Mouse (Mus musculus) embryonic stem cell, embryonic (primary cell): ENCODE data around the gene Krtap2-4.
"Not testable (repeated sequence)": the region's sequence is repeated elsewhere in the genome, so short reads cannot be mapped to it uniquely, and the experiment has no call there.

Experiments
- CTCF ChIA-PET, 4 experiments: fragments of 300-600 bp in 2 of 4; fragments of 350-600 bp in 2 of 4; sonication (Branson Sonifier 250); formaldehyde crosslinking; loops; one replicate each; lab custom pipeline; 2022; ENCODE audit warnings: inconsistent platforms in 2 of 4; lab: Charles Lee
- POLR2A ChIA-PET, 4 experiments: fragments of 300-600 bp in 2 of 4; fragments of 350-600 bp in 2 of 4; sonication (Branson Sonifier 250); formaldehyde crosslinking; loops; one replicate each; lab custom pipeline; 2022; ENCODE audit warnings: antibody characterized with exemption in 4 of 4, inconsistent platforms in 1 of 4; lab: Charles Lee

The Krtap2-4 gene

DNA sequence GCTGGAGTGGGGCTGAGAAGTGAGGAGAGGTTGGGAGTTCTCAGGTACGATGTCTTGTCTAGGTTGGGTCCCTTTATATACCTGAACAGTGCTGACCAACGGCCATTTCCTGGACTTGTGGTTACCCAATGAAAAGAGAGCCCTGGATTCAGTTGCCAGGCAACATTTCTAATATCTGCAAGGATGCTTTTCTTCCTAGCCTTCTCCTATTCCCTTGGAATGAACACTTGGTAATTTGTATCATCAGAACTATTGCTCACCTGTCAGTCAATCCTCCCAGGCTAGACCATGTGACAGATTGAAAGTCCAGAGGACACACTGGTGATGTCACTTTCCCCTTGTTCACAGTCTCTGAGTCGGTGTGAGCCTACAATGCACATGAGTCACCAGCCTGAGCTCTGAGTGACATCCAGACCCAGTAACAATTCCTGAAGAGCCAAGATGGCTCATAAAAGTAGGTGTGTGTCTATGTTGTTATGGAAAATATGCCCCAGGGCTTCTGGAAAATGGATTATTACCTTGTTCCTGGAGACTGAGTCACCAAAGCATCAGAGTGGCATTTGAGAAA, at the start of gene Krtap2-4:
Krtap2-4 (minus strand) TSS at position 51 of the 568 bp plus-strand sequence.
- ChIA-PET CTCF (no interaction called here), POLR2A (no interaction called here)

DNA sequence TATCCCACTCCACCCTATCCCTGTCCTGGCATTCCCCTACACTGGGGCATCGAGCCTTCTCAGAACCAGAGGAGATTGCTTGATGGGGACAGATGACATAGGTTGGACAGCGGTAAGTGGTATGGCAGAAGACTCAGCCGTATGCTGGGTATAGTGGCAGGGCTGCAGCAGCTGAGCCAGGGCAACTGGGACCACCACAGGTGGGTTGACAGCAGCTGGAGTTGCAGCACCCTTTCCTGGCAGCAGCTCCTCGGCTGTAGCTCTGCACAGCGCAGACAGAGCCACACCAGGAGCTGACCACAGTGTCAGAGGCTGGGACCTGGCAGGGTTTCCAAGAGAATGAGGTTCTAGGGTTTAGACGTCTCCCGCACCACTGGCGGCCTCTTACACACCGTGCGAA, 48.2 kb upstream of the Krtap2-4 start:
- ChIA-PET CTCF (no interaction called here), POLR2A (no interaction called here)

DNA sequence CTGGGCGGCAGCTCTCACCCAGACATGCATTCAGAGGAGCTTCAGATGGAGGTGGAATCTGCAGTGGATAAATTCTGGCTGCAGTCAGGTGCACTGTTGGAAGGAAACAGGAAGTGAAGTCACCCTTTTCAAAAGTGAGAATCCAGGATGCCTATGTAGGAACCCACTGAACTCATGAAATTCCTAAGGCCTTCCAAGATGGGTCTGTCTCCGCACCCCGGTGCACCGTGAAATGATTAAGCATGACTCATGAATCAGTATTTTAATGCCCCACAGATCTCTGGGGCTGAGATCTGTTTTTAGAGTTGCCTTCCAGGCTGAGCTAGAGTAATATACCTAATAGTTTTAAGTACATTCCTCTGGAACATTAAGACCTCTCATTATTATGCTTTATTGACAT, 44.6 kb upstream of the Krtap2-4 start:
- CTCF ChIA-PET: interaction anchor here in 1 of 4 experiments (1.2 kb wide), 1 partner anchor 623 kb away, joined by 3 read pairs; no protein-coding TSS in a partner anchor
- POLR2A ChIA-PET: interaction anchor here in 1 of 4 experiments (0.5 kb wide), 1 partner anchor 352 kb away, joined by 3 read pairs; no protein-coding TSS in a partner anchor

DNA sequence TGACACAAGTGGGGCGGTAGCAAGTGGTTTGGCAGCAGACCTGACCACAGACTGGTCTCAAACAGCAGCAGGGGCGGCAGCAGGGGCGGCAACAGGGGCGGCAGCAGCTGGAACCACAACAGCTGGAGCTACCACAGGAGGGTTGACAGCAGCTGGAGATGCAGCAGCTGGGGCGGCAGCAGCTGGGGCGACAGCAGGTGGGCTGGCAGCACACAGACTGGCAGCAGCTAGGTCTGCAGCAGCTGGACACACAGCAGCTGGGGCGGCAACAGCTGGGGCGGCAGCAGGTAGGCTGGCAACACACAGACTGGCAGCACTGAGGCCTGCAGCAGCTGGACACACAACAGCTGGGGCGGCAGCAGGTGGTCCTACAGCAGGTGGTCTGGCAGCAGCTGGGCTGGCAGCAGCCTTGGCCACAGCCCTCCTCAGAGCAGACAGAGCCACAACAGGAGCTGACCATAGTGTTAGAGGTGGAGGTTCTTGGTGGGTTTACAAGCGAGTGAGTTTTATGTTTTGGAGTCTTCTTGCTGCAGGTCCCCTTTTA, 43.9 kb upstream of the Krtap2-4 start, which contains the start of gene Gm11563:
Gm11563 (minus strand) TSS at position 494 of the 544 bp plus-strand sequence.
- POLR2A ChIA-PET: interaction anchor here in 1 of 4 experiments (0.5 kb wide), 1 partner anchor 351 kb away, joined by 3 read pairs; no protein-coding TSS in a partner anchor
- CTCF ChIA-PET: interaction anchor here in 1 of 4 experiments (1.2 kb wide), 1 partner anchor 623 kb away, joined by 3 read pairs; no protein-coding TSS in a partner anchor

DNA sequence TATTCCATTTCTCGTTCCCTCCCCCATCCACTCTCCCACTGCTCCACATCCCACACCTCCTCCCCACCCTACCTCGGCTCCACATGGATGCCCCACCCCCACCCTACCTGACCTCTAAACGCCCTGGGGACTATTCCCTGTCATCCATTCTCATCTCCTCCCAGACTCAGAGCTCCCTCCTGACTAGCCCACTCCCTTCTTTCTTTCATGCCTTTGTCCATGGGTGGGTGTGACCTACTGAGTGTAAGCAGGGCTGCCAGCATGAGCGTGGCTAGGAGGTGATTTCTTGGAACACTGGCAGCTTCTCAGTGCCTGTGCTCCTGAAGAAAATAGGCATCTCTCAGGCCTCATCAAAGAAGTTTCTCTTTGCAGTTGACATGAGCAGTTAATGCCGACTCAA, 42.4 kb upstream of the Krtap2-4 start:
- ChIA-PET CTCF (interaction anchor here in 3 of 4 experiments (0.6 to 1.0 kb wide), 3 partner anchors 83 to 624 kb away, joined by 3 read pairs; no protein-coding TSS in a partner anchor), POLR2A (interaction anchor here in 1 of 4 experiments (0.6 kb wide), 1 partner anchor 719 kb away, joined by 3 read pairs; no protein-coding TSS in a partner anchor)

DNA sequence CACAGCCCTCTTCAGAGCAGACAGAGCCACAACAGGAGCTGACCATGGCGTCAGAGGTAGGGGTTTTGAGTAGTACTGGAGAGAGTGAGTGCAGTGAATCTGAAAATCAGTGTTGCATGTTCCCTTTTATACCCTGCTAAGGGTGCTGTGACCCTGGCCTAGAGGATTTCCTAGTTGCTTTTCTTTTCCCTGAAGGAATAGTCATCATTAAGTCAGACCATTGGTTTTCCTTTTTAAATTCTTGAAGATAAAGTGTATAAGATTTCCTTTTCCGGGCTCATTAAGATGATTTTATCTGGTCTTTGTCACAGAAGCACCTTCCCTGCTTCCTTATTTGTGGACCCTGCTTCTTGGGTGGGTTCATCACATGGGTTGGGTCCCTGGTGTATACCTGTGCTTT, 35.5 kb upstream of the Krtap2-4 start, which contains the start of gene Gm11555:
Gm11555 (minus strand) TSS at position 101 of the 400 bp plus-strand sequence.
- ChIA-PET CTCF (interaction anchor here in 1 of 4 experiments (0.5 kb wide), 1 partner anchor 9 kb away, joined by 3 read pairs; no protein-coding TSS in a partner anchor), POLR2A (no interaction called here)

DNA sequence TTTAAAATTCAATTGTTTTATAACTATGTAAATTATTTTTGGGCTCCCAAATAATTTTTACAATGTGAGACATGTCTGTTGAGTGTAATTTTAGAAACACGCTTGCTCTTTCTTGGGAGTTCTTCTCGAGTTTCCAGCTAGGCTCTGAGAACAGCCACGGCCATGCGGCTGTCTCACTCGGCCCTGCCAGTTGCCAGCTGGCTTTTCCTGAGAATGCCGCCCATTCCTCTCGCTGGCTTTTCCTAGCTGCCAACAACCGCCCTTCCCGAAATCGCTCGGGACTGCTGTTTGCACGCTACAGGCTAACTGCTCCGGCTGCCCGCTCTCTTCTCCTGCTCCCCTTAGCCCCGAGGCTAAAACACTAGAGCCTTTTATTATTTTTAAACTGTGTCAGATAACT, 31.8 kb upstream of the Krtap2-4 start:
- CTCF ChIA-PET: interaction anchor here in 1 of 4 experiments (0.7 kb wide), 1 partner anchor 336 kb away, joined by 3 read pairs; no protein-coding TSS in a partner anchor
- POLR2A ChIA-PET: no interaction called here

DNA sequence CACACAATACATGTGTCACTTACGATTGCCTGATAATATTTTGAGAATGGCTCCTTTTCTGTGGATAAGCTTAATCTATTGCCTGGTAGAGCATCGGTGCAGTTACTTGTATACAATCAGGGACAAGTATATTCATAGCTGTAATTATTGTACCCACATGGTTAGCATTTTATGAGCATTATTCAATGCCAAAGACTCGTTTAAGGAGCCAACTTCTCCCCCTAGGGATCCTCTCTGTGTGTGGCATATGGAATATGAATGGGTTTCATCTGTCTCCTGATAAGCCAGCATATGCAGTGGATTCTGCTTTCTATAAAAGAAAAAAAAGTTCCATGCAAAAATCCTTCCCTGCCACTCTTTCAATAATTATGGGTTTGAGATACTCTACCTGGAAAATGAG, 29.7 kb upstream of the Krtap2-4 start:
- ChIA-PET CTCF (no interaction called here), POLR2A (no interaction called here)

DNA sequence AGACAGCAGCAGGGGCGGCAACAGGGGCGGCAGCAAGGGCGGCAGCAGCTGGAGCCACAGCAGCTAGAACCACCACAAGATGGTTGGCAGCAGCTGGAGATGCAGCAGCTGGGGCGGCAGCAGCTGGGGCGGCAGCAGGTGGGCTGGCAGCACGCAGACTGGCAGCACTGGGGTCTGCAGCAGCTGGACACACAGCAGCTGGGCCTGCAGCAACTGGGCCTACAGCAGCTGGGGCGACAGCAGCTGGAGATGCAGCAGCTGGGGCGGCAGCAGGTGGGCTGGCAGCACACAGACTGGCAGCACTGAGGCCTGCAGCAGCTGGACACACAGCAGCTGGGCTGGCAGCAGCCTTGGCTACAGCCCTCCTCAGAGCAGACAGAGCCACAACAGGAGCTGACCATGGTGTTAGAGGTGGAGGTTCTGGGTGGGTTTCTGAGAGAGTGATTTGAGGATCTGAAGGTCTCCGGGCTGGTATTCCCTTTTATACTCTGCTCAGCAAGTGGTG, 29.0 kb upstream of the Krtap2-4 start, which contains the start of gene Krtap4-7:
Krtap4-7 (minus strand) TSS at position 455 of the 505 bp plus-strand sequence.
- CTCF ChIA-PET: not testable (repeated sequence)
- POLR2A ChIA-PET: interaction anchor here in 1 of 4 experiments (0.6 kb wide), 1 partner anchor 14 kb away, joined by 3 read pairs; no protein-coding TSS in a partner anchor

DNA sequence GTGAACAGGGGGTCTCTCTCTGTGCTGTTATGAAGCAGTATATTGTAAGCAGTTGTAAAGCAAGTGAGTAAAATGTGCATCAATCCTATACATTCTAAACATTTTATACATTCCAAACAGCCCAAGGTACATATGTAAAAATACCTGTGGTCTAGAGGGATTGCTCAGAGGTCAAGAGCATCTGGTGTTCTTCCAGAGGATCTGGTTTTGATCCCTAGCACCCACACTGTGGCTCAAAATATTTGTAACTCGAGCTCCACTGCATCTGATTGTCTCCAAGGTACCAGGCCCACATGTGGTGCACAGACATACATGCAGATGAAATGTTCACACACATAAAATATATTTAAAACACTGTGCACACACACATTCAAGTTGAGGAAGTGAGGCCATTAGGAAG, 26.3 kb upstream of the Krtap2-4 start:
- ChIA-PET POLR2A (no interaction called here), CTCF (no interaction called here)

DNA sequence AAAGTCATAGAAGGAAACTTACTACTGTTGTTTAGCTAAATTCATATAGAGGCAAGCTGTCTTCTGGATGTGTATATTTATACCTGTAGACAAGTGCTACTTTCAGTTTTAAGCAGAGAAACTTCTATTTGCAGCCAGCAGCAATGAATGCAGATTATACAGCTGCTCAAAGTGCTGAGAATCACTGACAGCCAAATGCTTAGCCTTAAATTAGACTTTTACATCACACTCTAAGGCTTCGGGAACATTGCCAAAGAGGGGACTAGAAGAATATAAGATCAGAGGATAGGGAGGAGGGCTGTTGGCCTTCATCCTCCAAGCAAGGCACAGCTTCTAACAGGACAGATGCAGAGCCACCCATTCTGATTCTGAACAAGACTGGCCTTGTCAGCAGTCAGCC, 22.4 kb upstream of the Krtap2-4 start:
- CTCF ChIA-PET: no interaction called here
- POLR2A ChIA-PET: no interaction called here

DNA sequence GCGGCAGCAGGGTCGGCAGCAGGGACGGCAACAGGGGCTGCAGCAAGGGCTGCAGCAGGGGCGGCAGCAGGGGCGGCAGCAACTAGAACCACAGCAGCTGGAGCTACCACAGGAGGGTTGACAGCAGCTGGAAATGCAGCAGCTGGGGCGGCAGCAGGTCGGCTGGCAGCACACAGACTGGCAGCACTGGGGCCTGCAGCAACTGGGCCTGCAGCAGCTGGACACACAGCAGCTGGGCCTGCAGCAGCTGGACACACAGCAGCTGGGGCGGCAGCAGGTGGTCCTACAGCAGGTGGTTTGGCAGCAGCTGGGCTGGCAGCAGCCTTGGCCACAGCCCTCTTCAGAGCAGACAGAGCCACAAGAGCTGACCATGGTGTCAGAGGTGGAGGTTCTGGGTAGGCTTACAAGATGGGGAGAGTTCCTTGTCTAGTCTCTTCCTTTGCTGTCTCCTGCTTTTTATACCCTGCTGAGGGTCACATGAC, 20.0 kb upstream of the Krtap2-4 start, which contains the start of gene Krtap4-2:
Krtap4-2 (minus strand) TSS at position 432 of the 482 bp plus-strand sequence.
- ChIA-PET CTCF (no interaction called here), POLR2A (no interaction called here)

DNA sequence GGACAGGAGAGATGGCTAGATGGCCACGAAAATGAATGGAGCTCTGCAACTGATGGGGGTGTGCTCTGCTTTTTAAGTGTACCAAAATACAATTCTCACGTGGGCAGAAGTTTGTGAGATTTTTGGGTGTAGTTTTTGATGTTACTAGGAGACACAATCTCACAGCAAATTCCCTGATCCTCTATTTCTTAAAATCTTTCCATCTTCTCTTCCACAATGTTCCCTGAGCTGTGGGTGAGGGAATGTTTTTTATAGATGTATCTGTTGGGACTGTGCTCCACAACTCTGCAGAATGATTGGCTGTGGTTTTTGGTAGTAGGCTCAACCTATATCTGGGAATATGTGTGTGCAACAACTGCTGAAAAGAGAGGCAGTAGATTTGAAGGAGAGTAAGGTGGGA, 18.6 kb upstream of the Krtap2-4 start:
- ChIA-PET CTCF (no interaction called here), POLR2A (interaction anchor here in 1 of 4 experiments (0.6 kb wide), 1 partner anchor 40 kb away, joined by 14 read pairs; no protein-coding TSS in a partner anchor)

DNA sequence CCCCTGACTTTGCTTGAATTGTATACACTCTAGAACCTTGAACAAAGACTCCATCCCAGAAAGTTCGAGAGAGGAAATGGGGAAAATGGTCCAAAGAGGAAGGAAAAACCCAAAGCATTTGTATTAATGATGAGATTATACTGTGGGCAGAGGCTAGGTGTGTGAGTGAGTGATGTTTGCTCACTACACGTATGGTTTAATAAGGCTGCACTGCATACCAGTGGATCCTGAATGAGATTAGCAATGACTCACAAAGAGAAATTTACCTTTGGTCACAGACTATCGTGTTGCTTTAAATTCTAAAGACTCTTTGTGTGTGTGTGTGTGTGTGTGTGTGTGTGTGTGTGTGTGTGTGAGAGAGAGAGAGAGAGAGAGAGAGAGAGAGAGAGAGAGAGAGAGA, 16.2 kb upstream of the Krtap2-4 start:
- CTCF ChIA-PET: no interaction called here

DNA sequence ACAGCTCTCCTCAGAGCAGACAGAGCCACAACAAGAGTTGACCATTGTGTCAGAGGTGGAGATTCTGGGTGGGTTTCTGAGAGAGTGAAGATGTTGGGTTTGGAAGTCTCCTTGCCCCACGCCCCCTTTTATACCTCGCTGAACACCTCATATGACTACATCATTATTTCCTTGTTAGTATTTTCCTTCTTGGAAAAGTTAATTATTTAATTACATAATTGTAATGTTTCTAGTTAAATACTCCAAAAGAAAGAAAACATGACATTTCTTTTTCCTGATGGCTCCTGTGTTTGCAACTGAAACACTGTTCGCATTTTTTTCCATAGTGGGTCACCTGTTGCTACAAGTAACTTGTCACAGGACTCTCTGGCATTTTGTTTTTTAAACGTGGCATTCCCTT, 13.5 kb upstream of the Krtap2-4 start, which contains the start of gene Krtap4-1:
Krtap4-1 (minus strand) TSS at position 101 of the 400 bp plus-strand sequence.
- ChIA-PET POLR2A (no interaction called here), CTCF (no interaction called here)

More for the DNA sequence above, 16.2 kb upstream of the Krtap2-4 start:
- POLR2A ChIA-PET: no interaction called here

DNA sequence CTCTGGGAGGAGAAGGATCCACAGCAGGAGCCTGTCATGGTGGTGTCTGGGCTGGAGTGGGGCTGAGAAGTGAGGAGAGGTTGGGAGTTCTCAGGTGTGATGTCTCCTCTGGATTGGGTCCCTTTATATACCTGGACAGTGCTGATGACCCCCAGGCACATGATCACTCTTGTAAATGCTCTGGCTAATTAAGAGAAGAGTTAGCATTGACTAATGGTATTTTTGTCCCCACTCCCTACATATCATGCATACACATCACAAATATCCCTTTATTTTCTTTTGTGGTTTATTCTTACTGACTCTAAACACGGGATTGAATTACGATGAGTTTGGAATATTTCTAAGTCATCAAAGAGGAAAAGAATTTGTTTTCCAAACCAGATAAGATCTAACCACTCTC, 5.7 kb upstream of the Krtap2-4 start, which contains the start of gene Gm11562:
Gm11562 (minus strand) TSS at position 101 of the 400 bp plus-strand sequence.
- ChIA-PET CTCF (no interaction called here), POLR2A (no interaction called here)

DNA sequence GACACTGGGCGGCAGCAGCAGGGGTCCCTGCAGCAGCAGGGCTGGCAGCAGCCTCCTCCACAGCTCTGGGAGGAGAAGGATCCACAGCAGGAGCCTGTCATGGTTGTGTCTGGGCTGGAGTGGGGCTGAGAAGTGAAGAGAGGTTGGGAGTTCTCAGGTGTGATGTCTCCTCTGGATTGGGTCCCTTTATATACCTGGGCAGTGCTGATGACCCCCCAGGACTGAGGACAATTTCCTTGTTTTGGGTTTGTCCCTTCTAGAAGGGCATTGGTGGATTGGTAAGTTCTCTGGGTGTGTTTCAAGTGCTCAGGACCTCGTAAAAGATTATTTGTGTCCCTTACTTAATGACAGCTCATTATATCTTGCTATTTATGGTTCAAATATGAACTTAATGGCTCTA, 4.6 kb downstream of the Krtap2-4 start, which contains the start of gene Gm11937:
Gm11937 (minus strand) TSS at position 101 of the 400 bp plus-strand sequence.
- POLR2A ChIA-PET, CTCF ChIA-PET: not testable (repeated sequence)

DNA sequence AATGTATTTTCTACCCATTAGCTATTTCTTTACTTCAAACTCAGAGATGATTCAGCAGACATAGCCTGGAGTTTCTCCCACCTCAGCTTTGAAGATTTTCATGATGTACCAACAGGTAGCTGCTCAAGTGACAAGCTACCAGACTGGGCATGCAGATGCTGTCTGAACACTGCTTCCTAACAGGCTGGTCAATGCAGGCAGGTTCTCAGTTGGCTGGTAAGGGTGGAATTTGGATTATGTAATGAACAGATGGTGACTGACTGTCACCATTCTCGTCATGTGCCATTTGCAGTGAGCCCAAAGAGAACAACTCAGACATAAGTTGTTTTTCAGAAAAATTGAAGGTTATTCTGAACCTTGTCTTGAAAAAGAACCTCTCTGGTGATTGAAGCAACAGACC, 5.5 kb downstream of the Krtap2-4 start:
- POLR2A ChIA-PET: no interaction called here
- CTCF ChIA-PET: no interaction called here

DNA sequence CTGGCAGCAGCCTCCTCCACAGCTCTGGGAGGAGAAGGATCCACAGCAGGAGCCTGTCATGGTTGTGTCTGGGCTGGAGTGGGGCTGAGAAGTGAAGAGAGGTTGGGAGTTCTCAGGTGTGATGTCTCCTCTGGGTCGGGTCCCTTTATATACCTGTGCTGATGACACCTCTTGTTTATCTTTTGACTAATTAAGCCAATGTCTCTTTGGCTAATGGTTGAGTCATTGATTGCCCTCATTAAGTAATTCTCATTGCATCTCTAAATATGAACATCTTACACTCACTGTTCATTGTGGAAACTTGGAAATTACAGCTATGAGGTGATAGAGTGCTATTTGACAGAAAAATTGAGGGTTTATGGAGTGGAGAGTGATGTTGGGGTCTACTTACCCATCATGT, 11.4 kb downstream of the Krtap2-4 start, which contains the start of gene Gm11938:
Gm11938 (minus strand) TSS at position 101 of the 400 bp plus-strand sequence.
- CTCF ChIA-PET: interaction anchor here in 1 of 4 experiments (1.1 kb wide), 1 partner anchor 29 kb away, joined by 3 read pairs; no protein-coding TSS in a partner anchor
- POLR2A ChIA-PET: not testable (repeated sequence)
